Mouse (Mus musculus): ENCODE measurements around the gene Pcmt1.

DNA sequence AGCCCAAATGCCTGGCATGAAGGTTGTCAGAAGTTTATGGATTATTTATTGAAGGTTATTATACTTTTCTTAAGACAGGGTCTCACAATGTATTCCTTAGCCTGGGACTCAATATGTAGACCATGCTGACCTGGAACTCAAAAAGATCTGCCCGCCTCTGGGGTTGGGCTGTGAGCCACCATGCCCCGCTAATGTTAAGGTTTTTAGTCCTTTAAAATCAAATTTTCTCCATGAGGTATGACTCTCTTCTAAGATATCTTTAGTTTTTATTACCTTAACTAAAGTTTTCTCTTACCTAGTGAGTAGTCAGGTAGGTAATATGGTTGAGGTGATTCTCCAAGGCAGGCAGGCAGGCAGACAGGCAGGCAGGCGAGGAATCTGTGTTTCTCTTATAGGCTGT lies 1.3 kb upstream of the Pcmt1 start:
- TF ChIP-seq CTCF (IDR thresholded peaks at IDR 0.05; ENCODE audit: extremely low read depth, insufficient read depth, insufficient read length, insufficient replicate concordance): no peak
- no peak for TF ChIP-seq POLR2A (IDR thresholded peaks at IDR 0.05; ENCODE audit: low read depth, low read length)
